Mouse (Mus musculus) lung, postnatal 0 days (tissue): Measurements from ENCODE around the gene Txndc2. TPM values are rescaled to one million over a fixed set of nuclear protein-coding genes. Genes with fewer than 3 reads are reported as not detected.

Source experiments
- ATAC-seq: fragments of 200-750 bp; cut with Nextera tagmentation; 2 replicates; pipeline ENCODE4 v1.8.0; 2017; ENCODE audit warnings: moderate library complexity
- DNase-seq: peaks from one replicate; pipeline ENCODE4 v3.0.0-alpha.2; 2016; ENCODE audit warnings: low spot score
- H3K27ac ChIP-seq: fragments of 300-500 bp; sonication (generic); 2 replicates; pipeline ENCODE4 v1.5.1; 2014; ENCODE audit warnings: antibody characterized with exemption, mild to moderate bottlenecking, low read length, mixed read lengths
- H3K27me3 ChIP-seq: fragments of 300-500 bp; sonication (generic); replicated peaks from 2 replicates; pipeline ENCODE4 v1.6.1; 2014; ENCODE audit warnings: low read length, mixed read lengths; ENCODE audit not compliant: insufficient read depth
- H3K36me3 ChIP-seq: fragments of 300-500 bp; sonication (generic); 2 replicates; pipeline ENCODE4 v1.6.1; 2014; ENCODE audit warnings: low read length, mixed read lengths; ENCODE audit not compliant: insufficient read depth
- H3K4me1 ChIP-seq: fragments of 300-500 bp; sonication (generic); 2 replicates; pipeline ENCODE4 v1.6.1; 2014; ENCODE audit warnings: antibody characterized with exemption, low read depth, low read length, mixed read lengths; ENCODE audit not compliant: insufficient read depth
- H3K4me2 ChIP-seq: fragments of 300-500 bp; sonication (generic); replicated peaks from 2 replicates; pipeline ENCODE4 v1.6.1; 2014; ENCODE audit warnings: low read depth, mild to moderate bottlenecking, low read length, moderate library complexity, mixed read lengths
- H3K4me3 ChIP-seq: fragments of 300-500 bp; sonication (generic); 2 replicates; pipeline ENCODE4 v1.5.1; 2014; ENCODE audit warnings: low read depth, low read length
- H3K9ac ChIP-seq: fragments of 300-500 bp; sonication (generic); replicated peaks from 2 replicates; pipeline ENCODE4 v1.6.1; 2014; ENCODE audit warnings: low read depth, mild to moderate bottlenecking
- H3K9me3 ChIP-seq: fragments of 300-500 bp; sonication (generic); 2 replicates; pipeline ENCODE4 v1.6.1; 2016; ENCODE audit warnings: low read length, mixed read lengths
- CTCF ChIP-seq: IDR thresholded peaks from 2 replicates; pipeline ENCODE4 v1.5.1; 2016; ENCODE audit warnings: antibody characterized with exemption, mild to moderate bottlenecking
- EP300 ChIP-seq: IDR thresholded peaks from 2 replicates; pipeline ENCODE4 v1.6.1; 2016; ENCODE audit warnings: antibody characterized with exemption, mild to moderate bottlenecking, control low read depth
- WGBS: fragments of 180-500 bp; shearing (Covaris S2); extraction: QIAGEN DNeasy Blood & Tissue Kit; methylation state at CpG from one replicate; pipeline ENCODE4 v1.1.7; 2014; 5-methylcytosine and 5-hydroxymethylcytosine counted together
- polyA plus RNA-seq: library from polyadenylated mRNA; unstranded; fragments of >200 nt; fragmentation: Nextera tagmentation; extraction: Ambion mirVana; gene quantifications from 2 replicates; pipeline ENCODE4 v1.2.1, GENCODE M21; 2015

Gene Txndc2
- polyA plus RNA-seq: 0.10 and 0.12 TPM in 2 replicates

DNA sequence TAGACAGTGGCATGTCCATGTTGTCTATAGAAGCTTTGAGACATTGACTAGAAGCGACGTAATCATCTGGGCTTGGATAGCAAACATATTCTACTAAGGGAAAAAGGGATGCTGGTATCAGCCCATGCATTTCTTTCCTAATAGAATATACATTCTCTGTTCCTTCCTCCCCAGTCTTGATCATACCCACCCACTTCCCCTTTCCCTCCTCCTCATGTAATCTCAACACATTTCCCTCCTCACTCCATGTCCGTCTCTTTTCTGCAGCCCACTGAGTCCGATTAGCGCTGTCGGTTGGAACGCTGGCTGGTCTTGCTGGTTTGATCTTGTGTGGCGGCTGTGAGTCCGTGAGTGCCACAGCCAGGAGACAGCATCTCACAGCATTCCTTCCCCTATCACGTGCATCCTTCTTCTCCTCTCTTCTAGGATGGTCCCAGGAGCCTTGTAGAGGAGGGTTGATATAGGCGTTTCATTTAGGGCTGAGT lies at the start of gene Txndc2:
Gene Txndc2, minus strand, starts transcription at position 435 of the 485 bp plus-strand sequence.
- Histone ChIP-seq H3K4me3 (no peak within 1 kb of the TSS), H3K27me3 (no peaks in the 10 kb centered on the region), H3K4me2 (no peak within 1 kb of the TSS), H3K27ac (peak within 1 kb of the TSS; percentile 85), H3K9me3 (no peaks in the 10 kb centered on the region), H3K9ac (no peak within 1 kb of the TSS), H3K36me3 (no peaks in the 10 kb centered on the region), H3K4me1 (no peaks in the 10 kb centered on the region)
- 77% methylated on average over 11 of the region's 11 CpGs for WGBS
- DNase-seq (no peak), ATAC-seq (no peak)
- TF ChIP-seq CTCF (no peak), EP300 (no peak)

DNA sequence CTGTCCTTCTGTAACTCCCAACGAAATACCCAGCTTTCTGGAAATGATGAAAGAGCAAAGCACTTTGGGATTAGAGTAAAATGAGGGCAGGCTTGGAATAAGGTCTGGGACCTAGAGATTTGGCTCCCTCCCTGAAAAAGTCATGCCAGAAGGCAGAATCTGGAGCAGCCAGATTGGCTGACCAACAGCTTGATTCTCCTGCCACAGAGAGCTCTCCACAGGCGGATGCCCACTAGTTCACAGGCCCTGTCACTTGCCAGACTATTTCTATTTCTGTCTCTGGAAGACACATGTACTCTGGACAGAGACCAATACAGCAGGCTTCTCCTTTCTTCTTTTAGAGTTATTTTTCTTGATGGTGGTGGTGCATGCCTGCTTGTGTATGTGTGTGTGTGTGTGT lies 41.8 kb upstream of the Txndc2 start:
- Histone ChIP-seq H3K27ac (no peak overlapping the region), H3K36me3 (no peaks in the 10 kb centered on the region)
- WGBS: 72% methylated on average over 2 of the region's 2 CpGs

DNA sequence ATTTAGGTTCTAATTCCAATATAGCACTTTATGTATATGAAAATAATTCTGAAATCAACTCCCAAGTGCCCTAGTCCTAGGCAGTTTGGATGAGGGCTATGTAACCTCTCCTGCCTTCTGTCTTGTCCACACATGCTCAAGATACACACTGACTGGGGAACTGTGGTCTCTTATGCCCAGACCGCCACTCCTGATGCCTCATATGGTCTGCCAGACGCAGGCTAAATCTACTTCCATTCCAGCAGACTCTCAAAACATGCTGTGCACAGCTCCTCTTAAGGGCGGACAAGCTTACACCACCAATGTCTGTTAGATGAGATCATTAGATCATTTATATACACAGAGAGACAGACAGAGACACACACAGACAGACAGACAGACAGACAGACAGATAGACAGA lies 41.3 kb upstream of the Txndc2 start:
- TF ChIP-seq CTCF: no peak
- no peak for TF ChIP-seq EP300
- Histone ChIP-seq H3K4me3 (no peak overlapping the region), H3K9ac (no peak overlapping the region), H3K27ac (no peak overlapping the region), H3K4me1 (peaks cover 3% of the 10 kb centered on the region; the same call in 1 of the 2 replicates), H3K36me3 (no peaks in the 10 kb centered on the region), H3K27me3 (no peaks in the 10 kb centered on the region), H3K9me3 (no peaks in the 10 kb centered on the region), H3K4me2 (no peak overlapping the region)
- WGBS: 82% methylated on average over 3 of the region's 3 CpGs
- ATAC-seq (no peak), DNase-seq (no peak)

More for the DNA sequence above, 41.8 kb upstream of the Txndc2 start:
- Histone ChIP-seq H3K27me3 (no peaks in the 10 kb centered on the region), H3K9me3 (no peaks in the 10 kb centered on the region), H3K4me1 (peaks cover 3% of the 10 kb centered on the region; the same call in 1 of the 2 replicates), H3K9ac (no peak overlapping the region), H3K4me3 (no peak overlapping the region), H3K4me2 (no peak overlapping the region)
- no peak for TF ChIP-seq CTCF
- no peak for TF ChIP-seq EP300
- ATAC-seq: no peak
- DNase-seq: no peak

- Histone ChIP-seq H3K4me1 (peaks cover 3% of the 10 kb centered on the region; the same call in 1 of the 2 replicates), H3K4me2 (no peak overlapping the region), H3K27me3 (no peaks in the 10 kb centered on the region), H3K27ac (no peak overlapping the region), H3K4me3 (no peak overlapping the region), H3K36me3 (no peaks in the 10 kb centered on the region), H3K9me3 (no peaks in the 10 kb centered on the region), H3K9ac (no peak overlapping the region)
- 77% methylated on average over 5 of the region's 5 CpGs for WGBS
- DNase-seq (no peak), ATAC-seq (no peak)
- TF ChIP-seq EP300 (no peak), CTCF (no peak)
Measured at GRCm38 (mm10) chr17:65682071-65682680, 40.2 kb upstream of the Txndc2 start.

DNA sequence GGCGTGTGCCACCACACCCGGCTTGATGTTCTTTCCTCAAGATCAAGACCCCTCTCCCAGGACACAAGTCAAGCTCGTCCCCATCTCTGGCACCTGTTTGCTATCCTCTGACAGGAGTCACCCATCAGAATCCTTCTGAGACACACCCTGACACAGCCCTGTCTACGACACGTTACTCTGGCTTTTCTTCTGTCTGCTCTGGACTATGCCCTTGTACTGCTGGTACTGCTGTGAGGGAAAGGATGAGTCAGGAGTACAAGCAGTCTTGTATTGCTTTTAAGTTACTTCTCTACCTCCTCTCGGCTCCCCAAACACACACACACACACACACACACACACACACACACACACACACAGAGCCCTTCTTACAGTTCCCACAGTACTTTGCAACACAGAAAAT lies 39.5 kb upstream of the Txndc2 start:
- ATAC-seq (no peak), DNase-seq (no peak)
- Histone ChIP-seq H3K4me3 (no peak overlapping the region), H3K27ac (no peak overlapping the region), H3K4me1 (peaks cover 3% of the 10 kb centered on the region; the same call in 1 of the 2 replicates), H3K4me2 (no peak overlapping the region), H3K9ac (no peak overlapping the region), H3K27me3 (no peaks in the 10 kb centered on the region), H3K36me3 (no peaks in the 10 kb centered on the region), H3K9me3 (no peaks in the 10 kb centered on the region)
- 85% methylated on average over 6 of the region's 6 CpGs for WGBS
- TF ChIP-seq CTCF: no peak
- TF ChIP-seq EP300: no peak

DNA sequence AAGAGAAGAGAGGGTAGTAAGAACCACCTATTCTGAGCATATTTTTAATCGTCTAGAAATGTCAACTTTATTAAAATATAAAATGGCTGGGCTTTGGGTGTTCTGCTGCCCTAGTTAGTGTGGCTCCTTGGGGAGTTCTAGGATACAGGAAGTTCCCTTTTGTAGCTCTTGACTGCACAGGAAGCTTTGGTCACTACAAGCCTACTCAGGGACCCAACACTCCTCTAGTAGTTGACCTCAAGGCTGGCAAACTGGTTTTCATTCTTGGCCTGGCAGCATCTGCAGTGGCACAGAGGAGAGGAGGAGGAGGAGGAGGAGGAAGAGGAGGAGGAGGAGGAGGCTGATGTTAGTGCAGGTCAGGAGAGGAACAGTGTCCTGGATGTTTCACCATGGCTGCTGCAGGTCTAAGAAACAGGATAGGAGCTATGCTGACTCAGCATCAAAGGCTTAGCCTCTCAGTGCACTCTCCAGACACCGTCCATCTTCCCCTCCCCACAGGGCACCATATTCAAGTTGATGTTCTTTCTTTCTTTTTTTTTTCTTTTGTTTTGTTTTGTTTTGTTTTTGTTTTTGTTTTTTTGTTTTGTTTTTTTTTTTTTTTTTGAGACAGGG lies 38.9 kb upstream of the Txndc2 start:
- no peak for DNase-seq
- ATAC-seq: no peak
- WGBS: 84% methylated on average over 2 of the region's 2 CpGs

More for the DNA sequence above, 38.9 kb upstream of the Txndc2 start:
- Histone ChIP-seq H3K27ac (no peak overlapping the region), H3K4me2 (no peak overlapping the region), H3K36me3 (no peaks in the 10 kb centered on the region), H3K4me1 (peaks cover 3% of the 10 kb centered on the region; the same call in 1 of the 2 replicates), H3K9me3 (no peaks in the 10 kb centered on the region), H3K4me3 (no peak overlapping the region), H3K9ac (no peak overlapping the region), H3K27me3 (no peaks in the 10 kb centered on the region)
- no peak for TF ChIP-seq CTCF
- no peak for TF ChIP-seq EP300
